Mouse (Mus musculus): Measurements from ENCODE around the gene Bad.

DNA sequence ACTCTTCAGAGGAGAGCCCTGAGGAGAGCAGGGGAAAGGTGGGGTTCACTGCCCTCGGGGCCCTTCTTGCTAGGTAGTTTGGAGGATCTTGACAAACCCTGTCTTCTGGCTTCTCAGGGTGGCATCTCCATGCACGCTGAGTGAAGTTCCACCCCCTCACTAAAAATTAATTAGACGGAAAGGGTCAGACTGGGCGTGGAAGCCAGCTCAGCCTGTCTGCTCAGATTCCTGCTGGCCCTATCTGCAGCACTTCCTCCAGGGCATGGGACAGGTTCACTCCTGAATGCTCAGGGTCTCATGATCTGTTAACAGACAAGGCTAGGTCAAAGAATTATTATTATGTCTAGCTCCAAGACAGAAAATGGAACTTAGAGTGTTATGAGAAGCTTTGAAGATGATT, 49.1 kb upstream of the Bad start:
- TF ChIP-seq POLR2A (IDR thresholded peaks at IDR 0.05; ENCODE audit: insufficient read depth, low read depth, low read length) (no peak), EP300 (IDR thresholded peaks at IDR 0.05; ENCODE audit: insufficient read depth, low read depth, low read length) (no peak), CTCF (IDR thresholded peaks at IDR 0.05) (no peak)
